Mouse (Mus musculus) heart, adult 2 months (tissue): ENCODE data around the gene Dnal1. TPM values are rescaled to one million over a fixed set of nuclear protein-coding genes. Genes with fewer than 3 reads are reported as not detected.

Source experiments
- DNase-seq, 2 experiments: peaks; one replicate each; pipeline ENCODE4 v3.0.0; 2021
- H3K27ac ChIP-seq: fragments of 200-600 bp; 2 replicates; pipeline ENCODE4 v1.8.1; 2022
- H3K27me3 ChIP-seq: fragments of 200-500 bp; 2 replicates; pipeline ENCODE4 v1.6.1; 2012; ENCODE audit warnings: mild to moderate bottlenecking, low read length, inconsistent platforms, mixed read lengths; ENCODE audit not compliant: control insufficient read depth, insufficient read depth
- H3K36me3 ChIP-seq: fragments of 200-500 bp; 2 replicates; pipeline ENCODE4 v1.6.1; 2012; ENCODE audit warnings: low read length, inconsistent platforms; ENCODE audit not compliant: control insufficient read depth, insufficient read depth
- H3K4me1 ChIP-seq: fragments of 200-500 bp; 2 replicates; pipeline ENCODE4 v1.6.1; 2011; ENCODE audit warnings: low read length; ENCODE audit not compliant: control insufficient read depth, insufficient read depth
- H3K4me3 ChIP-seq: fragments of 200-600 bp; 2 replicates; pipeline ENCODE4 v1.8.1; 2022
- H3K79me2 ChIP-seq: fragments of 200-500 bp; replicated peaks from 2 replicates; pipeline ENCODE4 v1.6.1; 2012; ENCODE audit warnings: mild to moderate bottlenecking, inconsistent platforms, low read length, moderate library complexity, mixed read lengths; ENCODE audit not compliant: control insufficient read depth, insufficient read depth
- H3K9ac ChIP-seq: fragments of 200-500 bp; 2 replicates; pipeline ENCODE4 v1.6.1; 2012; ENCODE audit warnings: low read depth, mild to moderate bottlenecking, control low read depth, inconsistent platforms, low read length, mixed read lengths
- CTCF ChIP-seq: fragments of 200-600 bp; IDR thresholded peaks from 2 replicates; pipeline ENCODE4 v1.8.1; 2022; ENCODE audit warnings: antibody characterized with exemption, mild to moderate bottlenecking, moderate library complexity
- EP300 ChIP-seq: fragments of 200-500 bp; IDR thresholded peaks from 2 replicates; pipeline ENCODE4 v1.6.1; 2011; ENCODE audit warnings: low read depth, low read length, control low read depth; ENCODE audit not compliant: insufficient read depth
- POLR2A ChIP-seq: fragments of 200-500 bp; IDR thresholded peaks from 2 replicates; pipeline ENCODE4 v1.6.1; 2011; ENCODE audit warnings: mild to moderate bottlenecking, low read depth, low read length, control low read depth; ENCODE audit not compliant: insufficient read depth
- WGBS: fragments of 180-500 bp; shearing (Covaris S2); methylation state at CpG from one replicate; pipeline ENCODE4 v1.1.7; 2018; 5-methylcytosine and 5-hydroxymethylcytosine counted together
- intact Hi-C: fragments of 180-260 bp; cut with DNase I; formaldehyde crosslinking; loops from one replicate; pipeline ENCODE4 v1.15.1; 2025
- polyA plus RNA-seq: library from polyadenylated mRNA; depleted of rRNA; stranded (reverse); fragments of >200 nt; gene quantifications from 2 replicates; pipeline ENCODE4 v1.2.3, GENCODE M21; 2012; rRNA removed
- total RNA-seq, 2 experiments: library from RNA; stranded (reverse); gene quantifications; 2 replicates each; pipeline ENCODE4 v1.2.3; 2021

The Dnal1 gene
- total and polyA plus RNA-seq, 3 experiments: 3.4 to 7.9 (median 6.9) TPM

DNA sequence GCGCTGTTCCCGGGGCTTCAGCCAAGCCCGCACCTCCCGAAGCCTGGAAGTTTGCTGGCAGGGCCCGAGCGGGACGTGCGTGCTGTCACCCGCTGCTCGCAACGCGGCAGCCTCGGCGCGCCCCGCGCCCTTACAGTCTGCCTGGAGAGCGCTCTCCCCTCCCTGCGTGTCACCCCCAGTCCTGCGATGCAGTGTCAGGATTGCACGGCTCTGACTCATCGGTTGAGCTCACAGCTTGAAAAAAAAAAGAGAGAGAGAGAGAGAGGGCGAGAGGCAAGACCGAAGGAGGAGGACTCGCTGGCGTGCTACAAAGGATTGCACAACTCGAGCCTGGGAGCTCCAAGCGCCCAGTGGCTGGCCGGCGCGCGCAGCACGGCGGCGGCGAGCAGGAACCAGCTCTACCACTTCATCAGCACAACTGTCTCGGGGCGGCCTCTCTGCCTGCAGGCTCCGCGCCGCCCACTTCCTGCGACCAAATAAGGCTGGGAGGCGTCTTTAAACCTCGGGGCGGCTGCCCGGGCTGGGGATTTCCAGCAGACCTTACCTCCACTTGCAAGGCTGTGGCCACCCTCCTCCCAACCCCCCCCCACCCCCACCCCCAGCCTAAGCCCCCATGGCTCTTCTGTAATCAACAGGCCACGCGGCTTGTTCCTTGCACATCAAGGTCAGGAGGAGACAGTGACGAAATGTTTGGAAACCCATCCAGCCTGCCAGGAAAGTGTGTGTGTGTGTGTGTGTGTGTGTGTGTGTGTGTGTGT is 79.7 kb downstream of the Dnal1 start:
- Histone ChIP-seq H3K9ac (peak overlapping the region; percentile 87), H3K27me3 (no peaks in the 10 kb centered on the region), H3K27ac (peak overlapping the region; percentile 98), H3K79me2 (peaks cover 6% of the 10 kb centered on the region), H3K4me1 (peaks cover 32% of the 10 kb centered on the region), H3K36me3 (no peaks in the 10 kb centered on the region), H3K4me3 (peak overlapping the region; percentile 65)
- intact Hi-C loops: loop anchor here (1.0 kb wide), 1 partner anchor 24 kb away; the partner anchor contains the start of gene Elmsan1
- WGBS: under 1% methylated on average over 49 of the region's 49 CpGs
- DNase-seq: peak; percentile 93 to 97
- TF ChIP-seq EP300 (peak; percentile 82), CTCF (no peak), POLR2A (peak; percentile 83)

DNA sequence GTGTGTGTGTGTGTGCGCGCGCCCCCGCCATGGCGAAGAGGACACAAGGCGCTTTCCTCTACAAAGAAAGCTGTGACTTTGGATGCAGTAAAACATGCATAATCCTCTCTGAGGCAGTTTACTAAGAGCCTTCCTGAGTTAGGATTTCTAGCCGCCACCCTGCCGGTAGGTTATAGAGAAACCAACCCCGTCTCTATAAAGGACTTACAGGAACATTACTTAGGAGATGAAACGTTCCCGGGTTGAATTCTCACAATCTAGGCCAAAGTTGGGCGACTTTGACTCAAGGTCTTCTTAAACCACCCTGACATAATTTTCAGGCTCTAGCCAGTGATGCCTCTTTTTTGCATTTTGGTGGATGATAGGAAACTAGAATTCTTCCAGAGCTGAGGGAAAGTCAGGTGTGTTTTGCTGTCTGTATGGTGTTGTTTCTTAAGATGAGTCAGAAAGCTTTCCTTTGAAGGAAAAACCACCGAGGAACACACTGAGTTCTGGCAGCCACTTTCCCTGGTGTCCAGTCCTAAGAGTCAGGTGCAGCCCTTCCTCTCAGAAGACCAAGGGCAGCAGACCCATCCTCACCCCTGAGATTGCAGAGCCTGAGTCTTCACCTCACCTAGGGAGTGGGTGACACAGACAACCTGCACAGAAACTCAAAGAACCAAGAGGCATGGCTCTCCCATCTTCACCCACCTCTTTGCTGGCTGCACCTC is 80.4 kb downstream of the Dnal1 start:
- peak overlapping the region; percentile 98 for H3K27ac ChIP-seq
- peaks cover 25% of the 10 kb centered on the region for H3K4me1 ChIP-seq
- H3K36me3 ChIP-seq: no peaks in the 10 kb centered on the region
- 0 out of 2 replicates have a peak, but pooled peaks have one; percentile 9 for TF ChIP-seq CTCF
- TF ChIP-seq EP300: no peak
- H3K27me3 ChIP-seq: no peaks in the 10 kb centered on the region
- no peak for DNase-seq
- WGBS: 3% methylated on average over 13 of the region's 13 CpGs
- H3K4me3 ChIP-seq: peak overlapping the region; percentile 39
- H3K9ac ChIP-seq: peak overlapping the region; percentile 51; the same call in 1 of the 2 replicates
- H3K79me2 ChIP-seq: peaks cover 4% of the 10 kb centered on the region
- intact Hi-C loops: loop anchor here (1.0 kb wide), 1 partner anchor 24 kb away; the partner anchor contains the start of gene Elmsan1

DNA sequence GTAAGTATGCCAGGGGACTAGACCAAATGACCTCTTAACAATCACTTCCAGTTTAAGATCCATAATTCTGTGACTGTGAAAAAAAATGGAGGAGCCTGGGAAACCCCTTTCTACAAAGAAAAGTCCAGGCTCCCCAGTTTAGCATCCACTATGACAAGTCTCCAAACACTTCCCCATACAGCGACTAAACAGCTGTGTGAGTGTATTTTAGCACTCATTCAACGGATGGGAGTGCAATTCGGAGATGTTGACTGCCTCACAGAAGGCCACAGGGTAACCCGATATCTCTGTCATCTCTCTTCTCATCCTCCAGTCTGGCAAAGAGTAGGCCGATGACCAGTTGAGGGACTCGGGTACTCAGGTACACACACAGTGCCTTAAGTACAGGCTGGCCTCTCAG is 81.0 kb downstream of the Dnal1 start:
- Histone ChIP-seq H3K4me1 (peaks cover 20% of the 10 kb centered on the region), H3K27ac (no peak overlapping the region; the same call in 1 of the 2 replicates), H3K36me3 (no peaks in the 10 kb centered on the region), H3K79me2 (peaks cover 7% of the 10 kb centered on the region), H3K27me3 (no peaks in the 10 kb centered on the region), H3K4me3 (no peak overlapping the region), H3K9ac (no peak overlapping the region)
- intact Hi-C loops: no loop called here
- WGBS: 81% methylated on average over 6 of the region's 6 CpGs
- TF ChIP-seq CTCF: no peak
- no peak for TF ChIP-seq POLR2A
- no peak for TF ChIP-seq EP300
- DNase-seq: no peak

Other genes starting within 250 kb of the Dnal1 start
- 10 to 100 TPM; 31.6 to 32.3 TPM for gene Numb, start 192.4 kb upstream of the Dnal1 start, total RNA-seq
- 31.1 and 38.1 TPM in 2 replicates for gene Numb, start 192.4 kb upstream of the Dnal1 start, polyA plus RNA-seq
- 1 to 10 TPM; 4.4 to 4.7 TPM for gene Riox1, start 163.8 kb upstream of the Dnal1 start, total RNA-seq
- 2.8 and 3.4 TPM in 2 replicates for gene Riox1, start 163.8 kb upstream of the Dnal1 start, polyA plus RNA-seq
- not detected for gene Heatr4, start 129.5 kb upstream of the Dnal1 start, total RNA-seq
- gene Heatr4, start 129.5 kb upstream of the Dnal1 start, polyA plus RNA-seq: not detected in 2 replicates
- gene Acot2, start 126.5 kb upstream of the Dnal1 start, total RNA-seq: 100 to 1,000 TPM; 112 to 114 TPM
- 44.4 and 52.6 TPM in 2 replicates for gene Acot2, start 126.5 kb upstream of the Dnal1 start, polyA plus RNA-seq
- gene Acot1, start 104.9 kb upstream of the Dnal1 start, total RNA-seq: 10 to 100 TPM; 53.0 to 54.4 TPM
- gene Acot1, start 104.9 kb upstream of the Dnal1 start, polyA plus RNA-seq: 8.1 and 22.9 TPM in 2 replicates
- 1 to 10 TPM in 1 of 2 experiments, under 1 TPM in 1; 0.91 to 1.3 TPM for gene Acot4, start 76.0 kb upstream of the Dnal1 start, total RNA-seq
- gene Acot4, start 76.0 kb upstream of the Dnal1 start, polyA plus RNA-seq: 0.53 and 0.61 TPM in 2 replicates
- not detected for gene Gm49366, start 75.4 kb upstream of the Dnal1 start, total RNA-seq
- gene Gm49366, start 75.4 kb upstream of the Dnal1 start, polyA plus RNA-seq: 2.0 TPM in 1 of 2 replicates, not detected in the other
- gene Acot3, start 62.2 kb upstream of the Dnal1 start, total RNA-seq: under 1 TPM; 0.84 TPM
- 0.32 and 0.57 TPM in 2 replicates for gene Acot3, start 62.2 kb upstream of the Dnal1 start, polyA plus RNA-seq
- not detected for gene Acot5, start 45.0 kb upstream of the Dnal1 start, total RNA-seq
- not detected in 2 replicates for gene Acot5, start 45.0 kb upstream of the Dnal1 start, polyA plus RNA-seq
- 1 to 10 TPM; 2.2 TPM for gene Acot6, start 13.7 kb upstream of the Dnal1 start, total RNA-seq
- 1.5 and 2.6 TPM in 2 replicates for gene Acot6, start 13.7 kb upstream of the Dnal1 start, polyA plus RNA-seq
- under 1 TPM; 0.10 to 0.20 TPM for gene Pnma1, start 34.1 kb downstream of the Dnal1 start, total RNA-seq
- gene Pnma1, start 34.1 kb downstream of the Dnal1 start, polyA plus RNA-seq: 0.04 and 0.06 TPM in 2 replicates
- 10 to 100 TPM; 12.3 to 14.7 TPM for gene Elmsan1, start 104.5 kb downstream of the Dnal1 start, total RNA-seq
- 8.1 and 8.4 TPM in 2 replicates for gene Elmsan1, start 104.5 kb downstream of the Dnal1 start, polyA plus RNA-seq
- 100 to 1,000 TPM; 222 to 248 TPM for gene Ptgr2, start 170.9 kb downstream of the Dnal1 start, total RNA-seq
- gene Ptgr2, start 170.9 kb downstream of the Dnal1 start, polyA plus RNA-seq: 59.4 and 143 TPM in 2 replicates
- 10 to 100 TPM; 18.8 to 20.9 TPM for gene Zfp410, start 202.5 kb downstream of the Dnal1 start, total RNA-seq
- 18.4 and 30.3 TPM in 2 replicates for gene Zfp410, start 202.5 kb downstream of the Dnal1 start, polyA plus RNA-seq
- 100 to 1,000 TPM in 1 of 2 experiments, 10 to 100 TPM in 1; 91.8 to 102 TPM for gene Coq6, start 247.3 kb downstream of the Dnal1 start, total RNA-seq
- gene Coq6, start 247.3 kb downstream of the Dnal1 start, polyA plus RNA-seq: 104 and 119 TPM in 2 replicates
- 10 to 100 TPM in 1 of 2 experiments, 1 to 10 TPM in 1; 9.8 to 13.2 TPM for gene Fam161b, start 247.5 kb downstream of the Dnal1 start, total RNA-seq
- gene Fam161b, start 247.5 kb downstream of the Dnal1 start, polyA plus RNA-seq: 4.1 and 6.8 TPM in 2 replicates